Mouse (Mus musculus) intestine, embryonic 15.5 days (tissue): ENCODE data around the gene Clasp2. TPM values are rescaled to one million over a fixed set of nuclear protein-coding genes. Genes with fewer than 3 reads are reported as not detected.

Experiments
- ATAC-seq: fragments of 200-750 bp; cut with Nextera tagmentation; 2 replicates; pipeline ENCODE4 v1.8.0; 2017; ENCODE audit warnings: moderate TSS enrichment, moderate library complexity
- H3K27ac ChIP-seq: fragments of 300-500 bp; sonication (generic); 2 replicates; pipeline ENCODE4 v1.5.1; 2015; ENCODE audit warnings: mild to moderate bottlenecking, inconsistent platforms
- H3K27me3 ChIP-seq: fragments of 300-500 bp; sonication (generic); replicated peaks from 2 replicates; pipeline ENCODE4 v1.6.1; 2015; ENCODE audit warnings: inconsistent platforms
- H3K36me3 ChIP-seq: fragments of 300-500 bp; sonication (generic); 2 replicates; pipeline ENCODE4 v1.6.1; 2015; ENCODE audit warnings: inconsistent platforms
- H3K4me1 ChIP-seq: fragments of 300-500 bp; sonication (generic); replicated peaks from 2 replicates; pipeline ENCODE4 v1.6.1; 2015; ENCODE audit warnings: inconsistent platforms
- H3K4me2 ChIP-seq: fragments of 300-500 bp; sonication (generic); replicated peaks from 2 replicates; pipeline ENCODE4 v1.6.1; 2015; ENCODE audit warnings: mild to moderate bottlenecking, inconsistent platforms
- H3K4me3 ChIP-seq: fragments of 300-500 bp; sonication (generic); replicated peaks from 2 replicates; pipeline ENCODE4 v1.5.1; 2015; ENCODE audit warnings: inconsistent platforms
- H3K9ac ChIP-seq: fragments of 300-500 bp; sonication (generic); 2 replicates; pipeline ENCODE4 v1.6.1; 2015; ENCODE audit warnings: inconsistent platforms
- H3K9me3 ChIP-seq: fragments of 300-500 bp; sonication (generic); 2 replicates; pipeline ENCODE4 v1.6.1; 2016; ENCODE audit warnings: inconsistent platforms
- WGBS: fragments of 180-500 bp; shearing (Covaris S2); methylation state at CpG from one replicate; pipeline ENCODE4 v1.1.7; 2015; 5-methylcytosine and 5-hydroxymethylcytosine counted together
- polyA plus RNA-seq: library from polyadenylated mRNA; unstranded; fragments of >200 nt; fragmentation: Nextera tagmentation; extraction: Ambion mirVana; gene quantifications from 2 replicates; pipeline ENCODE4 v1.2.1, GENCODE M21; 2015

Gene Clasp2
- polyA plus RNA-seq, 1 experiment from 2014 or later = 22.5 TPM

DNA sequence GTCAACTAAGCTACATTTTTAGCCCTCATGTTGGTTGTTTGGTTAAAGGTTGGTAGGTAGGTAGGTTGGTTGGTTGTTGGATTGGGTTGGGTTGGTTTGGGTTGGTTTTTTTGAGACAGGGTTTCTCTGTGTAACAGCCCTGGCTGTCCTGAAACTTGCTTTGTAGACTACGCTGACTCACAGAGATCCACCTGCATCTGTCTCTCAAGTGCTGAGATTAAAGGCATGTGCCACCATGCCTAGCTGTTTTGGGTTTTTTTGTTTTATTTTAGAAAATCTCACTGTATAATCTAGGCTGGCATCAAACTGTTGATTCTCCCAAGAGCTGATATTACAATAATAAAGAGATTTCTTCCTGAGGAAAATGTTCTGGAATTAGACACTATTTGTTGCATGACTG lies 202.1 kb downstream of the Clasp2 start:
- ATAC-seq = no peak
- Histone ChIP-seq H3K27me3 (no peaks in the 10 kb centered on the region), H3K27ac (no peak overlapping the region), H3K36me3 (peaks cover 8% of the 10 kb centered on the region), H3K9me3 (no peaks in the 10 kb centered on the region), H3K4me3 (no peak overlapping the region), H3K9ac (no peak overlapping the region), H3K4me2 (no peak overlapping the region), H3K4me1 (no peaks in the 10 kb centered on the region)
- WGBS = 90% methylated on average over 1 of the region's 1 CpGs

DNA sequence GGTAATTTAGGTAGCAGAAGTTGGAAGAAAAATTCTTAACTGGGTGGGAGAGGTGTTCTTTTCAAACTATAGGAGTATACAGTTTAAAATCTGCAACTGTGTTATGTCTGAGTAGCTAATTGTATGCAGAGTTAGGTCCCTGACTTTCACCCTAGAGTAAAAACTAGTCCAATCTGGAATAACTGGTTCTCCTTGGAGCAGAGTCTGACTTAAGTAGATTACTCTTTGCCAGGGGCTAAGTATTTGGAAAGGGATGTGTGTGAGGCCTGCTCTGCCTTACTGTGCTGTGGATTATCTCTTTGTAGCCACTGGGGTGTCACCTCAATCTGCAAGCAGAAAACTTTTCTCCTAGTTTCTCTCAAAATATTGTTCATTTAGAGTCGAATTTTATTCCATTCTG lies 205.9 kb downstream of the Clasp2 start:
- H3K27me3 ChIP-seq = no peaks in the 10 kb centered on the region
- ATAC-seq = no peak
- 88% methylated on average over 1 of the region's 1 CpGs for WGBS
- no peak overlapping the region for H3K4me3 ChIP-seq
- no peak overlapping the region for H3K27ac ChIP-seq
- H3K4me1 ChIP-seq = no peaks in the 10 kb centered on the region
- peaks cover 13% of the 10 kb centered on the region for H3K36me3 ChIP-seq
- no peak overlapping the region for H3K9ac ChIP-seq
- H3K4me2 ChIP-seq = no peak overlapping the region
- no peaks in the 10 kb centered on the region for H3K9me3 ChIP-seq

DNA sequence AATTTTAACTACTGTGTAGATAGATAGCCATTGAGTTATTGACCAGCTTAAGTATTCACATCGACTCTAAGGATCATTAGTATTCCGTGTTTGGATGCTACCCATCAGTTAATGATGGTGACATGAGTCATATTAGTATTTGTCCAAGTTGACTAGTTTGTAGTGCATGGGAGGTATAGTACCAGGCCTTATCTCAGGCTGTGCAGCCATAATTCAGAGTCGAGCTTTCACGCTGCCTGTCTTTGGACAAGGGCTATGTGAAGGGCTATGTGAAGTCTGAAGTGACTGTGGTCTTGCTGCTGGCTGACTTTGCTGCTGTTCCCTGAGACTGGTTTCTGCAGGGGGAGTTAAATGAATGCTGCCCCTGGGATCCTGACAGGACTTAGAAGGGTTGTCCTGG lies 216.5 kb downstream of the Clasp2 start:
- H3K36me3 ChIP-seq = peaks cover 9% of the 10 kb centered on the region
- 88% methylated on average over 4 of the region's 4 CpGs for WGBS

DNA sequence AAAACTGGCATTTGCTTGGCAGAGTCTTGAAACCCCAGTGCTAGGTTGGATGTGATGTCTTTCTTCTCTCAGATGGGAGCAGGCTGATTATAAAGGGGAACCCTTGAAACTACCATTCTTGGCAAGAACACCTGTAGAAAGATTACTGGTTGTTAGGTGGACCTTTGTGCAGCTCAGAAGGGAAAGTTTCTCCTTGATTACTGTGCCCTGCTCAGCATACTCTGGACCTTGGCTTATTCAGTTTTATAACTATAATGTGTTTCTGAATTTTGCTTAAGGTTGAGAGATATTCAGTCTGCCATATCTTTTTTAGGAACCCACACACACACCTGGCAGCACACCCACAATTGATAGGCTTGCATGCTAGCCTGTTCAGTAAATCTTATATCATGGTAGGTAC lies 222.4 kb downstream of the Clasp2 start:
- H3K9me3 ChIP-seq = no peaks in the 10 kb centered on the region
- no peaks in the 10 kb centered on the region for H3K4me1 ChIP-seq
- no peaks in the 10 kb centered on the region for H3K27me3 ChIP-seq
- H3K36me3 ChIP-seq = peaks cover 27% of the 10 kb centered on the region
- no peak overlapping the region for H3K4me3 ChIP-seq
- no peak overlapping the region for H3K27ac ChIP-seq
- H3K4me2 ChIP-seq = no peak overlapping the region
- no peak overlapping the region for H3K9ac ChIP-seq
- 0 out of 2 replicates have a peak, but pooled peaks have one; percentile 47 for ATAC-seq

More for the DNA sequence above, 216.5 kb downstream of the Clasp2 start:
- Histone ChIP-seq H3K4me3 (no peak overlapping the region), H3K27ac (no peak overlapping the region), H3K27me3 (no peaks in the 10 kb centered on the region), H3K4me2 (no peak overlapping the region), H3K9ac (no peak overlapping the region), H3K4me1 (no peaks in the 10 kb centered on the region), H3K9me3 (no peaks in the 10 kb centered on the region)
- ATAC-seq = no peak

DNA sequence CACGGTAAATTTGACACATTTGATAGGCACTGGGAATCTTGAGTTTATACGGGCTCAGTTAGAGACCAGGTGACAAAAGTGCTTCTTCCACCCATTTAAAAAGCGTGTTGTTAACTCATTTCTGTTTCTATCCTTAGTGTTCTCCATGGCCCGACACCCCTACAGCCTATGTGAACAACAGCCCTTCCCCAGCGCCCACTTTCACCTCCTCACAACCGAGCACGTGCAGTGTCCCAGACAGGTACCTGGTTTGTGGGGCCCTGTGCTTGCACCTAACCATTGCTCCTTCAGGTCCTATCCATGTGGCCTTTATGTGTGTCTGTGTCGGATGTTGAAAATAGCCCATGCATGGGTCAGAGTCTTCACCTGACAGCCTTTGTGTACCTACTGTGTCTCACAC lies 223.1 kb downstream of the Clasp2 start:
- H3K36me3 ChIP-seq = peaks cover 26% of the 10 kb centered on the region
- no peak overlapping the region for H3K27ac ChIP-seq
- H3K4me2 ChIP-seq = no peak overlapping the region
- H3K27me3 ChIP-seq = no peaks in the 10 kb centered on the region
- 94% methylated on average over 8 of the region's 8 CpGs for WGBS
- no peak for ATAC-seq
- no peaks in the 10 kb centered on the region for H3K9me3 ChIP-seq
- no peak overlapping the region for H3K4me3 ChIP-seq
- no peak overlapping the region for H3K9ac ChIP-seq
- no peaks in the 10 kb centered on the region for H3K4me1 ChIP-seq

DNA sequence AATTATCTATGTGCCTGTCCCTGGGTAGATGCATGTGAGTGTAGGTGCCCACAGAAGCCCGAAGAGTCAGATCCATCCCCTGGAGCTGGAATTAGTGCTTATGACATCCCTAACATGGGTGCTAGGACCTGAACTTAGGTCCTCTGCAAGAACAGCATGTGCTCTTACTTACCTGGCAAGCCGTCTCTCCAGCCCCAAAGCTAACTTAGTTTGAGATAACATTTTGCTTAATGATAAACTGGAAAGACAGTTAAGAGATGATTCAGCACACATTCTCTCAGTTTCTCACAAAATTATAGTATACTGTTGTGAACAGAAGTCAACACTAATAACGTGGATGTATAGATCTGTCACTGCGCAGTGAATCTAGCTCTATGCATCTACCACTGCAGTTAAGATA lies 225.6 kb downstream of the Clasp2 start:
- H3K4me1 ChIP-seq = no peaks in the 10 kb centered on the region
- H3K9ac ChIP-seq = no peak overlapping the region
- H3K27ac ChIP-seq = no peak overlapping the region
- no peaks in the 10 kb centered on the region for H3K27me3 ChIP-seq
- H3K4me3 ChIP-seq = no peak overlapping the region
- 93% methylated on average over 4 of the region's 4 CpGs for WGBS
- ATAC-seq = no peak
- no peak overlapping the region for H3K4me2 ChIP-seq
- no peaks in the 10 kb centered on the region for H3K9me3 ChIP-seq
- H3K36me3 ChIP-seq = peaks cover 32% of the 10 kb centered on the region

DNA sequence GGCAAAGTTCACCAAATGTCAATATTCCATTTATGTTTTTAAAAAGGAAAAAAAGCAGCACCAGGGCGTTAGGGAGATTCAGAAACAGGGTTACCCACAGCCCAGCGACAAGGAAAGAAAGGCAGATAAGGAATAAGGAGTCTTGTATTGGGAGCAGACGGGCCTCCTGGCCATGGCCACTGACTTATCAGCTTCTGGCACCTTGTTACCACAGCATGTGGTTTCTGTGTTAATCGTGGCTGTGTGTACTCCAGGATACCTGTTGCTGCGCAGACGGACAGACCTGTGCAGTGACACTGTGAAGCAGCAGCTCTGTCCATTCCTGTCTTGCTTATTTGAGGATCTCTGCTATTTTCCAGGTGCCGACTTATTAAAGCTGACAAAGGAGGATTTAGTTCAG lies 227.7 kb downstream of the Clasp2 start:
- Histone ChIP-seq H3K4me3 (no peak overlapping the region), H3K9me3 (no peaks in the 10 kb centered on the region), H3K27me3 (no peaks in the 10 kb centered on the region), H3K9ac (no peak overlapping the region), H3K36me3 (peaks cover 35% of the 10 kb centered on the region), H3K27ac (no peak overlapping the region), H3K4me1 (no peaks in the 10 kb centered on the region), H3K4me2 (no peak overlapping the region)
- ATAC-seq = peak; percentile 86
- WGBS = 82% methylated on average over 7 of the region's 7 CpGs

Other genes with a start within 250 kb of the Clasp2 start
- gene Pdcd6ip, start 33.2 kb upstream of the Clasp2 start, polyA plus RNA-seq = 99.6 and 104 TPM in 2 replicates
- 29.3 and 29.5 TPM in 2 replicates for gene Ubp1, start 189.5 kb downstream of the Clasp2 start, polyA plus RNA-seq